In genomic region chr10:84886785-84887184, GRCm38 (mm10) we compare ENCODE assay signal across 16 mouse cellular contexts. TPM values are rescaled to one million over a fixed set of nuclear protein-coding genes. Genes with fewer than 3 reads are reported as not detected.
A peak's percentile ranks its signal among the peaks of the same experiment; 100 is the strongest.
DNase-seq lines count a peak whose midpoint lies in the region; ATAC-seq and TF ChIP-seq lines count a peak whose summit lies in the region.
"Had no signal": no experiment of that assay in that cellular context is flagged by ENCODE, and none has a peak within 500 bp of the region (broad histone marks: within the 10 kb centered on the region; RNA-seq: fewer than 3 reads in every experiment).

No protein-coding gene starts in this region.

- H3K9ac ChIP-seq in neural tube, embryonic 13.5 days: no peak overlapping the region
- no peak overlapping the region for H3K9ac ChIP-seq in midbrain, embryonic 14.5 days (replicated peaks; ENCODE audit: low read length)
- H3K9ac ChIP-seq: forebrain, postnatal 0 days; heart, embryonic 12.5 days; liver, embryonic 14.5 days had no signal

- 76% methylated on average over 8 of the region's 8 CpGs for WGBS in neural tube, embryonic 13.5 days
- 39% methylated on average over 8 of the region's 8 CpGs for WGBS in kidney, adult 2 months
- 93% methylated on average over 8 of the region's 8 CpGs for WGBS in midbrain, embryonic 14.5 days

- no peak for TF ChIP-seq CTCF in kidney, adult 2 months (conservative IDR thresholded peaks at IDR 0.05; ENCODE audit: insufficient read depth, insufficient read length, low read depth, low read length)

- H3K36me3 ChIP-seq in neural tube, embryonic 13.5 days: no peaks in the 10 kb centered on the region
- H3K36me3 ChIP-seq in kidney, adult 2 months (ENCODE audit: control insufficient read depth, insufficient read depth, low read length): no peaks in the 10 kb centered on the region
- 0 out of 2 replicates have a peak, but pooled peaks cover 5% of the 10 kb centered on the region for H3K36me3 ChIP-seq in midbrain, embryonic 14.5 days (ENCODE audit: control insufficient read depth, insufficient read depth, low read length)
- H3K36me3 ChIP-seq: heart, embryonic 12.5 days had no signal

- TF ChIP-seq POLR2A in kidney, adult 2 months (IDR thresholded peaks at IDR 0.05; ENCODE audit: low read depth, low read length): no peak

- H3K27me3 ChIP-seq in neural tube, embryonic 13.5 days: no peaks in the 10 kb centered on the region
- no peaks in the 10 kb centered on the region for H3K27me3 ChIP-seq in kidney, adult 2 months (replicated peaks; ENCODE audit: control insufficient read depth, insufficient read depth, low read length)
- no peaks in the 10 kb centered on the region for H3K27me3 ChIP-seq in midbrain, embryonic 14.5 days (ENCODE audit: control insufficient read depth, insufficient read depth, low read length)
- H3K27me3 ChIP-seq: CH12.LX had no signal

- no peak for DNase-seq in neural tube, embryonic 10.5 days (ENCODE audit: extremely low spot score, low spot score)
- peak; percentile 62 for DNase-seq in kidney, adult 2 months
- DNase-seq in kidney, postnatal 4 days: peak; percentile 32 to 51
- DNase-seq in urinary bladder, postnatal 14 days (ENCODE audit: low spot score): no peak
- no peak for DNase-seq in retina, postnatal 1 day
- no peak for DNase-seq in midbrain, embryonic 14.5 days
- DNase-seq: adrenal gland, postnatal 36 days; cerebellum, adult 11 months; forebrain, postnatal 0 days; gastrocnemius, postnatal 25 days had no signal

- peaks cover 22% of the 10 kb centered on the region for H3K4me1 ChIP-seq in neural tube, embryonic 13.5 days (replicated peaks)
- H3K4me1 ChIP-seq in kidney, adult 2 months (ENCODE audit: control insufficient read depth, insufficient read depth, low read length): peaks cover 9% of the 10 kb centered on the region; the same call in 1 of the 2 replicates
- H3K4me1 ChIP-seq in midbrain, embryonic 14.5 days (ENCODE audit: control insufficient read depth, insufficient read depth, low read length): peaks cover 8% of the 10 kb centered on the region; the same call in 1 of the 2 replicates

- no peak for ATAC-seq in neural tube, embryonic 13.5 days (ENCODE audit: low read depth)
- ATAC-seq in midbrain, embryonic 14.5 days (ENCODE audit: low FRiP score, low TSS enrichment): no peak
- ATAC-seq: forebrain, postnatal 0 days had no signal

- no peaks in the 10 kb centered on the region for H3K9me3 ChIP-seq in neural tube, embryonic 13.5 days
- no peaks in the 10 kb centered on the region for H3K9me3 ChIP-seq in midbrain, embryonic 14.5 days (ENCODE audit: control insufficient read depth, low read length)
- H3K9me3 ChIP-seq: heart, embryonic 12.5 days; midbrain, embryonic 10.5 days had no signal

- no peak overlapping the region for H3K4me2 ChIP-seq in neural tube, embryonic 13.5 days
- H3K4me2 ChIP-seq in midbrain, embryonic 14.5 days (ENCODE audit: low read length): no peak overlapping the region
- H3K4me2 ChIP-seq: heart, embryonic 12.5 days had no signal

- 0 out of 2 replicates have a peak overlapping the region, but pooled peaks have one; percentile 42 for H3K27ac ChIP-seq in neural tube, embryonic 13.5 days (replicated peaks)
- peak overlapping the region; percentile 28; the same call in 1 of the 2 replicates for H3K27ac ChIP-seq in kidney, adult 2 months (ENCODE audit: insufficient read depth, low read depth, low read length)
- no peak overlapping the region for H3K27ac ChIP-seq in midbrain, embryonic 14.5 days (replicated peaks; ENCODE audit: low read depth, low read length)
- H3K27ac ChIP-seq: left cerebral cortex, adult 2 months; liver, embryonic 14.5 days; midbrain, embryonic 10.5 days had no signal

- H3K4me3 ChIP-seq in neural tube, embryonic 13.5 days: no peak overlapping the region
- 0 out of 2 replicates have a peak overlapping the region, but pooled peaks have one; percentile 19 for H3K4me3 ChIP-seq in kidney, adult 2 months (ENCODE audit: insufficient read depth, low read depth, low read length)
- H3K4me3 ChIP-seq in midbrain, embryonic 14.5 days (replicated peaks; ENCODE audit: low read depth, low read length): no peak overlapping the region
- H3K4me3 ChIP-seq: heart, embryonic 12.5 days; left cerebral cortex, adult 2 months; midbrain, embryonic 10.5 days had no signal

RNA-seq across cellular contexts. Expression of gene Ric8b, which starts 30.6 kb away (rescaled TPM):
- polyA plus RNA-seq in neural tube, embryonic 13.5 days (2015; fragmentation: Nextera tagmentation; extraction: Ambion mirVana): 48.7 and 54.7 TPM in 2 replicates
- 12.2 and 13.6 TPM in 2 replicates for polyA plus RNA-seq in kidney, adult 2 months (2012; rRNA removed)
- 44.7 and 48.5 TPM in 2 replicates for polyA plus RNA-seq in midbrain, embryonic 14.5 days (2014; fragmentation: Nextera tagmentation; extraction: Ambion mirVana)

Comparison
In these comparisons a context has a peak if more than half of its experiments do, and no peak if none do; other contexts are left out.
1. DNase-seq: peak in kidney, adult 2 months (single experiment) and kidney, postnatal 4 days (2 of 2); none in neural tube, embryonic 10.5 days (single experiment), urinary bladder, postnatal 14 days (single experiment), retina, postnatal 1 day (single experiment) and midbrain, embryonic 14.5 days (single experiment).